Mouse (Mus musculus): ENCODE measurements around the gene Trarg1. TPM values are rescaled to one million over a fixed set of nuclear protein-coding genes. Genes with fewer than 3 reads are reported as not detected.

The Trarg1 gene
- total and polyA plus RNA-seq, 2 experiments from 2014 or later, result 0.46 to 0.82 TPM

DNA sequence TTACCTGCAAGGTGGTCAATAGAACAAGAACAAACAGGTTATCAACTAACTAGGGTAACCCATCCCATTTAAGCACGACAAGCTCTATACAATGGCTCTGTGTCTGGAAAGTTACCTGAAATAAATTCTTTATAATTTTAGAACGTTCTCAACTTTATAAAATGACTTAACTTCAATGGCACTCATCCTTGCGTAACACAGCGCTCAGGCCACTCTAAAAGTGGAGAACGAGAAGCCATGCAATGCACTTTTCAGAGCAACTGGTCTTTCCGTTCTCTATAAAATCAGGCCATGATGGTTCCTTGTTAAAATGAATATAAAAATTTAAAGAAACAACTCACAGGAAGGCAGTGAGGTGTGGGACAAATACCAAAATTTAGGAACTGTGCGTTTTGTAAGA lies 62.9 kb downstream of the Trarg1 start:
- Histone ChIP-seq H3K27me3 (ENCODE audit: control insufficient read depth, insufficient read depth, low read length) (no peaks in the 10 kb centered on the region), H3K9me3 (replicated peaks; ENCODE audit: control insufficient read depth, low read length) (no peaks in the 10 kb centered on the region), H3K4me2 (ENCODE audit: low read depth, low read length) (no peak overlapping the region), H3K36me3 (replicated peaks; ENCODE audit: control insufficient read depth, insufficient read depth, low read length) (peaks cover 49% of the 10 kb centered on the region), H3K4me3 (ENCODE audit: low read depth, low read length) (no peak overlapping the region), H3K4me1 (ENCODE audit: control insufficient read depth, insufficient read depth) (no peaks in the 10 kb centered on the region), H3K27ac (ENCODE audit: low read depth) (no peak overlapping the region), H3K9ac (replicated peaks; ENCODE audit: low read depth, low read length) (no peak overlapping the region)
- WGBS, result 94% methylated on average over 7 of the region's 7 CpGs
- no peak for TF ChIP-seq CTCF (IDR thresholded peaks at IDR 0.05; ENCODE audit: low read depth)
- no peak for TF ChIP-seq EP300 (IDR thresholded peaks at IDR 0.05; ENCODE audit: low read depth)
- DNase-seq (ENCODE audit: low spot score), result no peak
- no peak for ATAC-seq (ENCODE audit: insufficient read depth, low read depth)

GRCm38 (mm10) chr11:76744550-76744949 lies 64.9 kb downstream of the Trarg1 start:
- TF ChIP-seq EP300 (IDR thresholded peaks at IDR 0.05; ENCODE audit: low read depth) (no peak), CTCF (IDR thresholded peaks at IDR 0.05; ENCODE audit: low read depth) (peak; percentile 69)
- peaks cover 63% of the 10 kb centered on the region for H3K36me3 ChIP-seq (replicated peaks; ENCODE audit: control insufficient read depth, insufficient read depth, low read length)
- peak; percentile 67 for DNase-seq (ENCODE audit: low spot score)
- H3K4me1 ChIP-seq (ENCODE audit: control insufficient read depth, insufficient read depth), result no peaks in the 10 kb centered on the region
- H3K4me2 ChIP-seq (ENCODE audit: low read depth, low read length), result no peak overlapping the region
- WGBS, result 58% methylated on average over 7 of the region's 7 CpGs
- no peak overlapping the region for H3K27ac ChIP-seq (ENCODE audit: low read depth)
- no peaks in the 10 kb centered on the region for H3K9me3 ChIP-seq (replicated peaks; ENCODE audit: control insufficient read depth, low read length)
- peak; percentile 66; the same call in 1 of the 2 replicates for ATAC-seq (ENCODE audit: insufficient read depth, low read depth)
- no peak overlapping the region for H3K9ac ChIP-seq (replicated peaks; ENCODE audit: low read depth, low read length)
- no peak overlapping the region for H3K4me3 ChIP-seq (ENCODE audit: low read depth, low read length)
- H3K27me3 ChIP-seq (ENCODE audit: control insufficient read depth, insufficient read depth, low read length), result no peaks in the 10 kb centered on the region

GRCm38 (mm10) chr11:76745921-76746320 lies 66.3 kb downstream of the Trarg1 start:
- Histone ChIP-seq H3K4me3 (ENCODE audit: low read depth, low read length) (no peak overlapping the region), H3K27me3 (ENCODE audit: control insufficient read depth, insufficient read depth, low read length) (no peaks in the 10 kb centered on the region), H3K4me1 (ENCODE audit: control insufficient read depth, insufficient read depth) (no peaks in the 10 kb centered on the region), H3K36me3 (replicated peaks; ENCODE audit: control insufficient read depth, insufficient read depth, low read length) (peaks cover 73% of the 10 kb centered on the region), H3K9me3 (replicated peaks; ENCODE audit: control insufficient read depth, low read length) (no peaks in the 10 kb centered on the region), H3K4me2 (ENCODE audit: low read depth, low read length) (no peak overlapping the region), H3K27ac (ENCODE audit: low read depth) (no peak overlapping the region), H3K9ac (replicated peaks; ENCODE audit: low read depth, low read length) (no peak overlapping the region)
- DNase-seq (ENCODE audit: low spot score) (no peak), ATAC-seq (ENCODE audit: insufficient read depth, low read depth) (no peak)
- 90% methylated on average over 1 of the region's 1 CpGs for WGBS
- TF ChIP-seq CTCF (IDR thresholded peaks at IDR 0.05; ENCODE audit: low read depth) (no peak), EP300 (IDR thresholded peaks at IDR 0.05; ENCODE audit: low read depth) (no peak)

Other genes with a start within 250 kb of the Trarg1 start
- gene Abr, start 57.5 kb upstream of the Trarg1 start, total RNA-seq (2014; rRNA removed; ENCODE audit: low replicate concordance), result 37.3 and 48.9 TPM in 2 replicates
- gene Abr, start 57.5 kb upstream of the Trarg1 start, polyA plus RNA-seq (2015; fragmentation: Nextera tagmentation; extraction: Ambion mirVana), result 12.1 and 14.1 TPM in 2 replicates
- gene Bhlha9, start 7.3 kb upstream of the Trarg1 start, total RNA-seq (2014; rRNA removed; ENCODE audit: low replicate concordance), result not detected in 2 replicates
- not detected in 2 replicates for gene Bhlha9, start 7.3 kb upstream of the Trarg1 start, polyA plus RNA-seq (2015; fragmentation: Nextera tagmentation; extraction: Ambion mirVana)
- gene Gosr1, start 83.8 kb downstream of the Trarg1 start, total RNA-seq (2014; rRNA removed; ENCODE audit: low replicate concordance), result 15.3 and 35.4 TPM in 2 replicates
- 15.4 and 16.8 TPM in 2 replicates for gene Gosr1, start 83.8 kb downstream of the Trarg1 start, polyA plus RNA-seq (2015; fragmentation: Nextera tagmentation; extraction: Ambion mirVana)
- gene Cpd, start 167.2 kb downstream of the Trarg1 start, total RNA-seq (2014; rRNA removed; ENCODE audit: low replicate concordance), result 58.6 and 66.9 TPM in 2 replicates
- gene Cpd, start 167.2 kb downstream of the Trarg1 start, polyA plus RNA-seq (2015; fragmentation: Nextera tagmentation; extraction: Ambion mirVana), result 7.6 and 8.6 TPM in 2 replicates
- not detected in 2 replicates for gene Tmigd1, start 222.4 kb downstream of the Trarg1 start, total RNA-seq (2014; rRNA removed; ENCODE audit: low replicate concordance)
- gene Tmigd1, start 222.4 kb downstream of the Trarg1 start, polyA plus RNA-seq (2015; fragmentation: Nextera tagmentation; extraction: Ambion mirVana), result 0.41 and 0.56 TPM in 2 replicates
- 40.2 and 92.9 TPM in 2 replicates for gene Blmh, start 245.0 kb downstream of the Trarg1 start, total RNA-seq (2014; rRNA removed; ENCODE audit: low replicate concordance)
- 63.1 and 63.7 TPM in 2 replicates for gene Blmh, start 245.0 kb downstream of the Trarg1 start, polyA plus RNA-seq (2015; fragmentation: Nextera tagmentation; extraction: Ambion mirVana)